Mouse (Mus musculus) stomach, embryonic 15.5 days (tissue): ENCODE data around the gene Sctr. TPM values are rescaled to one million over a fixed set of nuclear protein-coding genes. Genes with fewer than 3 reads are reported as not detected.

Experiments
- polyA plus RNA-seq: library from polyadenylated mRNA; unstranded; fragments of >200 nt; fragmentation: Nextera tagmentation; extraction: Ambion mirVana; gene quantifications from 2 replicates; pipeline ENCODE4 v1.2.1, GENCODE M21; 2015

Gene Sctr
- polyA plus RNA-seq, 1 experiment from 2014 or later, result 1.3 TPM

Other genes with a start within 250 kb of the Sctr start
- 5.5 and 6.4 TPM in 2 replicates for gene Ptpn4, start 169.3 kb upstream of the Sctr start, polyA plus RNA-seq
- 5.8 and 6.0 TPM in 2 replicates for gene Tmem177, start 93.7 kb upstream of the Sctr start, polyA plus RNA-seq
- gene Cfap221, start 9.7 kb upstream of the Sctr start, polyA plus RNA-seq, result 0.24 TPM in 1 of 2 replicates, not detected in the other
- gene Tmem37, start 67.2 kb downstream of the Sctr start, polyA plus RNA-seq, result 20.1 and 23.9 TPM in 2 replicates
- gene Dbi, start 114.2 kb downstream of the Sctr start, polyA plus RNA-seq, result 895 and 902 TPM in 2 replicates
- gene 3110009E18Rik, start 114.3 kb downstream of the Sctr start, polyA plus RNA-seq, result 16.6 and 17.8 TPM in 2 replicates